Mouse (Mus musculus): ENCODE measurements around the gene Pcca. TPM values are rescaled to one million over a fixed set of nuclear protein-coding genes. Genes with fewer than 3 reads are reported as not detected.
A peak's percentile ranks its signal among the peaks of the same experiment; 100 is the strongest.

Gene Pcca
- polyA plus RNA-seq, 1 experiment from 2014 or later: 31.2 TPM

GRCm38 (mm10) chr14:122760803-122761202, 226.7 kb downstream of the Pcca start:
- ATAC-seq (ENCODE audit: low FRiP score): no peak
- peak; percentile 31 for DNase-seq (ENCODE audit: low spot score, missing footprints)

GRCm38 (mm10) chr14:122762603-122763002, 228.5 kb downstream of the Pcca start:
- Histone ChIP-seq H3K4me3 (ENCODE audit: low read depth, low read length) (no peak overlapping the region), H3K4me1 (ENCODE audit: control insufficient read depth, insufficient read depth, low read length) (no peaks in the 10 kb centered on the region), H3K27ac (ENCODE audit: low read depth, low read length) (no peak overlapping the region), H3K36me3 (ENCODE audit: control insufficient read depth, insufficient read depth, low read length) (no peaks in the 10 kb centered on the region), H3K4me2 (no peak overlapping the region), H3K9ac (ENCODE audit: low read length) (no peak overlapping the region), H3K27me3 (ENCODE audit: control insufficient read depth, insufficient read depth, low read length) (no peaks in the 10 kb centered on the region), H3K9me3 (ENCODE audit: control insufficient read depth, low read length) (no peaks in the 10 kb centered on the region)
- DNase-seq (ENCODE audit: low spot score, missing footprints) (peak; percentile 65), ATAC-seq (ENCODE audit: low FRiP score) (no peak)

More at GRCm38 (mm10) chr14:122760803-122761202, 226.7 kb downstream of the Pcca start:
- Histone ChIP-seq H3K27me3 (ENCODE audit: control insufficient read depth, insufficient read depth, low read length) (no peaks in the 10 kb centered on the region), H3K27ac (ENCODE audit: low read depth, low read length) (no peak overlapping the region), H3K9ac (ENCODE audit: low read length) (no peak overlapping the region), H3K36me3 (ENCODE audit: control insufficient read depth, insufficient read depth, low read length) (no peaks in the 10 kb centered on the region), H3K9me3 (ENCODE audit: control insufficient read depth, low read length) (no peaks in the 10 kb centered on the region), H3K4me3 (ENCODE audit: low read depth, low read length) (no peak overlapping the region), H3K4me1 (ENCODE audit: control insufficient read depth, insufficient read depth, low read length) (no peaks in the 10 kb centered on the region), H3K4me2 (no peak overlapping the region)

DNA sequence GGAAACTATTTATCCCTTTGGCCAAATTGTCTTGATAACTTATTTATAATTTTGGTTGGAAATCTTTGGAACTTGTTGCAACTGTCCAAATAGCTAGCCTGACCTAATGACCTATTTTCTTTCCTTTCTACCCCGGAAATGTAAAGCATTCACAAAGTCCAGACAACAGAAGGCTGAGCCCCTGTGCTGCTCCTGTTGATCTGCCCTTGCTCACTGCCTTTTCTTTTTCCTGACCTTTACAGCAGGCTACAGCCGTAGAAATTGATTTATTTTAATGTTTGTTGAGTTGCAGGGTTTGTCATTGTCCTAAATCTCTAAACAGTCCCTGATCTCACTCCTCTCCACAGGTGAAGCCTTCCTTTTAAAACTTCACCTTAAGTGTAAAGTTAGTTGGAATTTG, 231.8 kb downstream of the Pcca start:
- no peaks in the 10 kb centered on the region for H3K9me3 ChIP-seq (ENCODE audit: control insufficient read depth, low read length)
- no peaks in the 10 kb centered on the region for H3K36me3 ChIP-seq (ENCODE audit: control insufficient read depth, insufficient read depth, low read length)
- DNase-seq (ENCODE audit: low spot score, missing footprints) (peak; percentile 82), ATAC-seq (ENCODE audit: low FRiP score) (no peak)
- no peak overlapping the region for H3K9ac ChIP-seq (ENCODE audit: low read length)
- H3K4me3 ChIP-seq (ENCODE audit: low read depth, low read length): no peak overlapping the region
- H3K4me1 ChIP-seq (ENCODE audit: control insufficient read depth, insufficient read depth, low read length): no peaks in the 10 kb centered on the region
- H3K27me3 ChIP-seq (ENCODE audit: control insufficient read depth, insufficient read depth, low read length): no peaks in the 10 kb centered on the region
- H3K4me2 ChIP-seq: no peak overlapping the region
- 66% methylated on average over 2 of the region's 2 CpGs for WGBS
- H3K27ac ChIP-seq (ENCODE audit: low read depth, low read length): no peak overlapping the region

GRCm38 (mm10) chr14:122766448-122766847, 232.3 kb downstream of the Pcca start:
- peak; percentile 45 for DNase-seq (ENCODE audit: low spot score, missing footprints)
- Histone ChIP-seq H3K9me3 (ENCODE audit: control insufficient read depth, low read length) (no peaks in the 10 kb centered on the region), H3K4me2 (no peak overlapping the region), H3K9ac (ENCODE audit: low read length) (no peak overlapping the region), H3K27ac (ENCODE audit: low read depth, low read length) (no peak overlapping the region), H3K36me3 (ENCODE audit: control insufficient read depth, insufficient read depth, low read length) (no peaks in the 10 kb centered on the region), H3K4me3 (ENCODE audit: low read depth, low read length) (no peak overlapping the region), H3K4me1 (ENCODE audit: control insufficient read depth, insufficient read depth, low read length) (no peaks in the 10 kb centered on the region), H3K27me3 (ENCODE audit: control insufficient read depth, insufficient read depth, low read length) (no peaks in the 10 kb centered on the region)
- no peak for ATAC-seq (ENCODE audit: low FRiP score)
- 92% methylated on average over 5 of the region's 5 CpGs for WGBS

GRCm38 (mm10) chr14:122784701-122785100, 250.6 kb downstream of the Pcca start:
- H3K4me2 ChIP-seq: no peak overlapping the region
- H3K27me3 ChIP-seq (ENCODE audit: control insufficient read depth, insufficient read depth, low read length): no peaks in the 10 kb centered on the region
- 81% methylated on average over 4 of the region's 4 CpGs for WGBS

DNA sequence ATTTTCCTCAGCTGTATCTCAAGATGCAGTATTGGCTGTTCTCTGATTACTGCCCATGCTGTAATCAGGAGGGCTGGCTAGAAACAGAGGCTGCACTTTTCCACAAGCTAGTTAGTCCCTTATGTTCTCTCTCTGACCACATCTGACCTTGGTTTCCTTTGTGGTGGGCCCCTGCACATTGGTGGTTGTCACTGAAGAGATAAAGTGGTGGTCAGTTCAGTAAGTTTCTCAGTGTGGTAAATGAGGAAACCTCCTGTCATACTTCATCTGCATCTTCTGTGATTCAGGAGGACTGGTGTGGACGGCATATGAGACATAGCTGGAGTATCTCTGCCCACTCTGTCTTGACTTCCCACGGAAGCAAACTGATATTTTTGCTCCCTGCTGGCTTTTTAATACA, 254.1 kb downstream of the Pcca start:
- no peak for DNase-seq (ENCODE audit: low spot score, missing footprints)
- Histone ChIP-seq H3K9ac (ENCODE audit: low read length) (no peak overlapping the region), H3K4me2 (no peak overlapping the region), H3K9me3 (ENCODE audit: control insufficient read depth, low read length) (no peaks in the 10 kb centered on the region), H3K4me1 (ENCODE audit: control insufficient read depth, insufficient read depth, low read length) (no peaks in the 10 kb centered on the region), H3K27me3 (ENCODE audit: control insufficient read depth, insufficient read depth, low read length) (no peaks in the 10 kb centered on the region), H3K4me3 (ENCODE audit: low read depth, low read length) (no peak overlapping the region), H3K27ac (ENCODE audit: low read depth, low read length) (no peak overlapping the region), H3K36me3 (ENCODE audit: control insufficient read depth, insufficient read depth, low read length) (no peaks in the 10 kb centered on the region)
- 86% methylated on average over 2 of the region's 2 CpGs for WGBS
- no peak for ATAC-seq (ENCODE audit: low FRiP score)

More at GRCm38 (mm10) chr14:122784701-122785100, 250.6 kb downstream of the Pcca start:
- Histone ChIP-seq H3K4me3 (ENCODE audit: low read depth, low read length) (no peak overlapping the region), H3K9ac (ENCODE audit: low read length) (no peak overlapping the region), H3K4me1 (ENCODE audit: control insufficient read depth, insufficient read depth, low read length) (no peaks in the 10 kb centered on the region), H3K27ac (ENCODE audit: low read depth, low read length) (no peak overlapping the region), H3K36me3 (ENCODE audit: control insufficient read depth, insufficient read depth, low read length) (no peaks in the 10 kb centered on the region), H3K9me3 (ENCODE audit: control insufficient read depth, low read length) (no peaks in the 10 kb centered on the region)
- DNase-seq (ENCODE audit: low spot score, missing footprints): no peak
- no peak for ATAC-seq (ENCODE audit: low FRiP score)

DNA sequence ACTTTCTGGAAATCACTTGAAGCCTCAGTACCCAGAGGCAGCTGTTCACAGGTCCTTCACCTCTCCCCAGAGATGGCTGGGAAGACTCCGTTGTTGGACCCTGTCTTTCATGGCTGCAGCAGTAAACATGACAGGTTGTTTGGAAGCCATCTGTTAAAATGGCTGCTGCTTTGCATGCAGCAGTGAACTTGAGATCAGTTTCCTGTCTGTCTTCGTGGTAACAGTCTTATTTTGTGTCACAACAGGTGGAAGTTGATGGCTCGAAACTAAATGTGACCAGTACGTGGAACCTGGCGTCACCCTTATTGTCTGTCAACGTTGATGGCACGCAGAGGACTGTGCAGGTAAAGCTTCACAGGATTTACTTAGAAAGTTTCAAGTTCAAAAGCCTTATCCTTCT, 256.0 kb downstream of the Pcca start:
- H3K4me2 ChIP-seq: no peak overlapping the region
- H3K9me3 ChIP-seq (ENCODE audit: control insufficient read depth, low read length): no peaks in the 10 kb centered on the region
- H3K27me3 ChIP-seq (ENCODE audit: control insufficient read depth, insufficient read depth, low read length): no peaks in the 10 kb centered on the region
- H3K27ac ChIP-seq (ENCODE audit: low read depth, low read length): no peak overlapping the region
- ATAC-seq (ENCODE audit: low FRiP score): no peak
- no peak overlapping the region for H3K9ac ChIP-seq (ENCODE audit: low read length)
- no peak for DNase-seq (ENCODE audit: low spot score, missing footprints)
- no peaks in the 10 kb centered on the region for H3K36me3 ChIP-seq (ENCODE audit: control insufficient read depth, insufficient read depth, low read length)
- 94% methylated on average over 7 of the region's 7 CpGs for WGBS
- H3K4me3 ChIP-seq (ENCODE audit: low read depth, low read length): no peak overlapping the region
- H3K4me1 ChIP-seq (ENCODE audit: control insufficient read depth, insufficient read depth, low read length): no peaks in the 10 kb centered on the region

DNA sequence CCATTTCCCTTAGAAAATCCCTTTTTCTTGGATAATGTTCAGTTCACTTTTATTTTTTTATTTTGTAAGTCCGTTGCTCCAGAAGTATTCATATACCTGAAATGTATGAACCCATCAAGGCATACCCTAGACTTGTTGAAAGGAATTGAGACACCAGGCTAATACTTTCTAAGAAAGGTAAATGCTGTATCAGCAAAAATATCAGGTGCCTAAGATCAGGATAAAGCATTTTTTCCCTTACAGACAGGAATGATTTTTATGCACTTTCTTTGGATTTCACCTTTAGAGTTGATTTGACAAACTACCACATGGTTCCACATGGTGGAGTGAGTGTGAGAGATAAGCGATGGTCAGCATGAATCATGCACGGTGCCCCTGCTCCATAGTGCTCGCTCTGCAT, 259.2 kb downstream of the Pcca start:
- no peak overlapping the region for H3K4me2 ChIP-seq
- H3K9ac ChIP-seq (ENCODE audit: low read length): no peak overlapping the region
- H3K4me1 ChIP-seq (ENCODE audit: control insufficient read depth, insufficient read depth, low read length): no peaks in the 10 kb centered on the region
- 89% methylated on average over 4 of the region's 4 CpGs for WGBS
- no peaks in the 10 kb centered on the region for H3K27me3 ChIP-seq (ENCODE audit: control insufficient read depth, insufficient read depth, low read length)
- H3K36me3 ChIP-seq (ENCODE audit: control insufficient read depth, insufficient read depth, low read length): no peaks in the 10 kb centered on the region
- DNase-seq (ENCODE audit: low spot score, missing footprints) (no peak), ATAC-seq (ENCODE audit: low FRiP score) (no peak)
- no peak overlapping the region for H3K4me3 ChIP-seq (ENCODE audit: low read depth, low read length)
- H3K9me3 ChIP-seq (ENCODE audit: control insufficient read depth, low read length): no peaks in the 10 kb centered on the region
- H3K27ac ChIP-seq (ENCODE audit: low read depth, low read length): no peak overlapping the region

GRCm38 (mm10) chr14:122800296-122800695, 266.2 kb downstream of the Pcca start:
- WGBS: 90% methylated on average over 4 of the region's 4 CpGs
- Histone ChIP-seq H3K4me2 (no peak overlapping the region), H3K9me3 (ENCODE audit: control insufficient read depth, low read length) (no peaks in the 10 kb centered on the region), H3K4me1 (ENCODE audit: control insufficient read depth, insufficient read depth, low read length) (no peaks in the 10 kb centered on the region), H3K36me3 (ENCODE audit: control insufficient read depth, insufficient read depth, low read length) (no peaks in the 10 kb centered on the region), H3K9ac (ENCODE audit: low read length) (no peak overlapping the region), H3K4me3 (ENCODE audit: low read depth, low read length) (no peak overlapping the region), H3K27ac (ENCODE audit: low read depth, low read length) (no peak overlapping the region), H3K27me3 (ENCODE audit: control insufficient read depth, insufficient read depth, low read length) (no peaks in the 10 kb centered on the region)
- no peak for DNase-seq (ENCODE audit: low spot score, missing footprints)
- no peak for ATAC-seq (ENCODE audit: low FRiP score)

GRCm38 (mm10) chr14:122821002-122821401, 286.9 kb downstream of the Pcca start:
- no peak for DNase-seq (ENCODE audit: low spot score, missing footprints)
- ATAC-seq (ENCODE audit: low FRiP score): no peak
- no peak overlapping the region for H3K27ac ChIP-seq (ENCODE audit: low read depth, low read length)
- no peaks in the 10 kb centered on the region for H3K27me3 ChIP-seq (ENCODE audit: control insufficient read depth, insufficient read depth, low read length)
- no peak overlapping the region for H3K4me2 ChIP-seq
- H3K9ac ChIP-seq (ENCODE audit: low read length): no peak overlapping the region
- H3K36me3 ChIP-seq (ENCODE audit: control insufficient read depth, insufficient read depth, low read length): no peaks in the 10 kb centered on the region
- no peak overlapping the region for H3K4me3 ChIP-seq (ENCODE audit: low read depth, low read length)
- WGBS: 90% methylated on average over 3 of the region's 3 CpGs
- no peaks in the 10 kb centered on the region for H3K4me1 ChIP-seq (ENCODE audit: control insufficient read depth, insufficient read depth, low read length)
- H3K9me3 ChIP-seq (ENCODE audit: control insufficient read depth, low read length): no peaks in the 10 kb centered on the region
